Comparison of ENCODE assay signal across 8 mouse cellular contexts in genomic region chr17:17623890-17624420, GRCm38 (mm10). TPM values are rescaled to one million over a fixed set of nuclear protein-coding genes. Genes with fewer than 3 reads are reported as not detected.
DNase-seq lines count a peak whose midpoint lies in the region; ATAC-seq and TF ChIP-seq lines count a peak whose summit lies in the region.

No protein-coding gene starts in this region.

- H3K36me3 ChIP-seq in heart, adult 2 months (ENCODE audit: control insufficient read depth, insufficient read depth, low read length), result peaks cover 17% of the 10 kb centered on the region
- H3K36me3 ChIP-seq in liver, postnatal 0 days (replicated peaks; ENCODE audit: insufficient read depth, low read length), result no peaks in the 10 kb centered on the region
- no peaks in the 10 kb centered on the region for H3K36me3 ChIP-seq in neural tube, embryonic 12.5 days

- peak overlapping the region; percentile 94 for H3K9ac ChIP-seq in heart, adult 2 months (ENCODE audit: low read depth, low read length)
- peak overlapping the region; percentile 97 for H3K9ac ChIP-seq in liver, postnatal 0 days (replicated peaks)
- peak overlapping the region; percentile 92 for H3K9ac ChIP-seq in neural tube, embryonic 12.5 days

- ATAC-seq in liver, postnatal 0 days, result peak; percentile 8
- ATAC-seq in neural tube, embryonic 12.5 days (ENCODE audit: low FRiP score, low read depth), result peak; percentile 17

- no peak for TF ChIP-seq CTCF in cortical plate, adult 2 months (IDR thresholded peaks at IDR 0.05; ENCODE audit: extremely low read depth, insufficient read depth, low read length)
- TF ChIP-seq CTCF in heart, adult 2 months (IDR thresholded peaks at IDR 0.05), result no peak
- no peak for TF ChIP-seq CTCF in liver, postnatal 0 days (IDR thresholded peaks at IDR 0.05; ENCODE audit: low read depth)

- no peaks in the 10 kb centered on the region for H3K4me1 ChIP-seq in cortical plate, adult 2 months (ENCODE audit: control insufficient read depth, insufficient read depth, low read length)
- peaks cover 7% of the 10 kb centered on the region for H3K4me1 ChIP-seq in heart, adult 2 months (ENCODE audit: control insufficient read depth, insufficient read depth, low read length)
- peaks cover 25% of the 10 kb centered on the region for H3K4me1 ChIP-seq in liver, postnatal 0 days (ENCODE audit: insufficient read depth)
- peaks cover 11% of the 10 kb centered on the region for H3K4me1 ChIP-seq in neural tube, embryonic 12.5 days

- intact Hi-C loops in heart, adult 2 months (cut with DNase I), result loop anchor here (2.0 to 10.0 kb wide), 4 partner anchors 15 to 213 kb away; no protein-coding TSS in a partner anchor

- H3K27me3 ChIP-seq in heart, adult 2 months (ENCODE audit: control insufficient read depth, insufficient read depth, low read length), result no peaks in the 10 kb centered on the region
- no peaks in the 10 kb centered on the region for H3K27me3 ChIP-seq in liver, postnatal 0 days (ENCODE audit: insufficient read depth, low read length)
- H3K27me3 ChIP-seq in neural tube, embryonic 12.5 days (replicated peaks), result no peaks in the 10 kb centered on the region

- H3K79me2 ChIP-seq in heart, adult 2 months (replicated peaks; ENCODE audit: control insufficient read depth, insufficient read depth, low read length), result peaks cover 2% of the 10 kb centered on the region; the same call in 1 of the 2 replicates

- peak overlapping the region; percentile 94 for H3K4me2 ChIP-seq in liver, postnatal 0 days (ENCODE audit: low read depth, low read length)
- H3K4me2 ChIP-seq in neural tube, embryonic 12.5 days (replicated peaks), result peak overlapping the region; percentile 65

- H3K27ac ChIP-seq in cortical plate, adult 2 months (ENCODE audit: insufficient read depth, low read length), result 0 out of 2 replicates have a peak overlapping the region, but pooled peaks have one; percentile 4
- peak overlapping the region; percentile 99 for H3K27ac ChIP-seq in heart, adult 2 months
- H3K27ac ChIP-seq in liver, postnatal 0 days (ENCODE audit: low read depth), result peak overlapping the region; percentile 99
- H3K27ac ChIP-seq in neural tube, embryonic 12.5 days, result peak overlapping the region; percentile 100

- no peak for TF ChIP-seq EP300 in heart, adult 2 months (IDR thresholded peaks at IDR 0.05; ENCODE audit: insufficient read depth, low read depth, low read length)
- no peak for TF ChIP-seq EP300 in liver, postnatal 0 days (IDR thresholded peaks at IDR 0.05; ENCODE audit: low read depth)

- 1% methylated on average over 42 of the region's 42 CpGs for WGBS in heart, adult 2 months
- WGBS in liver, postnatal 0 days (ENCODE audit: insufficient replicate concordance), result under 1% methylated on average over 42 of the region's 42 CpGs
- under 1% methylated on average over 42 of the region's 42 CpGs for WGBS in neural tube, embryonic 12.5 days

- peak overlapping the region; percentile 65 for H3K4me3 ChIP-seq in cortical plate, adult 2 months (ENCODE audit: insufficient read depth, low read length)
- peak overlapping the region; percentile 98 for H3K4me3 ChIP-seq in heart, adult 2 months
- peak overlapping the region; percentile 94 for H3K4me3 ChIP-seq in liver, postnatal 0 days (ENCODE audit: low read depth, low read length)
- H3K4me3 ChIP-seq in neural tube, embryonic 12.5 days, result peak overlapping the region; percentile 87

- DNase-seq in right cerebral cortex, adult 18-20 months, result peak; percentile 63
- no peak for DNase-seq in right cerebral cortex, postnatal 4 days
- peak; percentile 80 to 84 for DNase-seq in heart, adult 2 months
- DNase-seq in kidney, adult 8-10 months, result peak; percentile 50 to 67
- DNase-seq in liver, postnatal 0 days, result peak; percentile 76
- DNase-seq in urinary bladder, postnatal 14 days (ENCODE audit: low spot score), result peak; percentile 74

- H3K9me3 ChIP-seq in liver, postnatal 0 days (ENCODE audit: low read length), result no peaks in the 10 kb centered on the region
- no peaks in the 10 kb centered on the region for H3K9me3 ChIP-seq in neural tube, embryonic 12.5 days

- no peak for TF ChIP-seq POLR2A in cortical plate, adult 2 months (IDR thresholded peaks at IDR 0.05; ENCODE audit: extremely low read depth, insufficient read depth, low read length)
- no peak for TF ChIP-seq POLR2A in heart, adult 2 months (IDR thresholded peaks at IDR 0.05; ENCODE audit: insufficient read depth, low read depth, low read length)

RNA-seq across cellular contexts. Expression of gene Lnpep, which starts 0.9 kb away (rescaled TPM):
- polyA plus RNA-seq in cortical plate, adult 2 months (2012; rRNA removed), result 21.1 and 21.2 TPM in 2 replicates
- total RNA-seq in heart, adult 2 months (2021), result 100 to 1,000 TPM; 139 to 184 TPM
- polyA plus RNA-seq in heart, adult 2 months (2012; rRNA removed), result 17.5 and 41.0 TPM in 2 replicates
- 2.4 and 3.1 TPM in 2 replicates for polyA plus RNA-seq in liver, postnatal 0 days (2015; fragmentation: Nextera tagmentation; extraction: Ambion mirVana)
- polyA plus RNA-seq in neural tube, embryonic 12.5 days (2016; fragmentation: Nextera tagmentation; extraction: Ambion mirVana), result 9.4 and 9.9 TPM in 2 replicates

Comparison
In these comparisons a context has a peak if more than half of its experiments do, and no peak if none do; other contexts are left out.
1. H3K27ac ChIP-seq: peak in every context shown above with its lines; median percentile 100 in neural tube, embryonic 12.5 days; 99 in heart, adult 2 months; 99 in liver, postnatal 0 days; 4 in cortical plate, adult 2 months.